Mouse (Mus musculus): ENCODE measurements around the gene Gm9970. TPM values are rescaled to one million over a fixed set of nuclear protein-coding genes. Genes with fewer than 3 reads are reported as not detected.

Gm9970 gene
- total and polyA plus RNA-seq, 3 experiments, result 0.24 TPM; not detected in 2

GRCm38 (mm10) chr5:31201742-31202590, 39.1 kb downstream of the Gm9970 start, which contains the start of gene Zfp513:
TSS of gene Zfp513 (minus strand) at chr5:31202303.
- no peaks in the 10 kb centered on the region for H3K9me3 ChIP-seq (replicated peaks; ENCODE audit: insufficient read depth, low read length)
- DNase-seq (ENCODE audit: low read depth, low spot score), result peak; percentile 100
- no peaks in the 10 kb centered on the region; a peak in 1 of 4 replicates for H3K4me1 ChIP-seq (ENCODE audit: control insufficient read depth in 1 of 2, insufficient read depth in 2 of 2, low read length in 2 of 2)
- TF ChIP-seq NRF1 (IDR thresholded peaks at IDR 0.05; ENCODE audit: insufficient read depth, low read depth, low read length, poor library complexity, severe bottlenecking) (peak; percentile 91), SIN3A (IDR thresholded peaks at IDR 0.05; ENCODE audit: low read length) (peak; percentile 98), TAL1 (IDR thresholded peaks at IDR 0.05; ENCODE audit: low read length) (no peak), CHD2 (IDR thresholded peaks at IDR 0.05; ENCODE audit: low read length) (peak; percentile 98), ZMIZ1 (IDR thresholded peaks at IDR 0.05; ENCODE audit: low read depth, low read length) (peak; percentile 97), ZC3H11A (IDR thresholded peaks at IDR 0.05; ENCODE audit: low read depth, low read length) (no peak), MXI1 (IDR thresholded peaks at IDR 0.05; ENCODE audit: low read depth, low read length) (peak; percentile 88), MAX (IDR thresholded peaks at IDR 0.05; ENCODE audit: low read length) (peak; percentile 75), CHD1 (IDR thresholded peaks at IDR 0.05; ENCODE audit: low read depth, low read length) (peak; percentile 98), POLR2AphosphoS2 (IDR thresholded peaks at IDR 0.05; ENCODE audit: low read length) (peak; percentile 100), ZNF384 (IDR thresholded peaks at IDR 0.05; ENCODE audit: low read depth, low read length) (no peak; the same call in 1 of the 2 replicates), RAD21 (IDR thresholded peaks at IDR 0.05; ENCODE audit: low read depth, low read length) (no peak), ZKSCAN1 (IDR thresholded peaks at IDR 0.05; ENCODE audit: low read depth, low read length) (peak; percentile 93), JUND (IDR thresholded peaks at IDR 0.05; ENCODE audit: low read depth, low read length) (no peak), RCOR1 (IDR thresholded peaks at IDR 0.05; ENCODE audit: low read depth, low read length) (peak; percentile 56; the same call in 1 of the 2 replicates), UBTF (IDR thresholded peaks at IDR 0.05; ENCODE audit: borderline replicate concordance, insufficient read depth, low read depth, low read length) (peak; percentile 76; the same call in 1 of the 2 replicates), ELF1 (IDR thresholded peaks at IDR 0.05; ENCODE audit: low read depth, low read length) (peak; percentile 100), POLR2AphosphoS5 (IDR thresholded peaks at IDR 0.05; ENCODE audit: borderline replicate concordance, low read depth, low read length) (peak; percentile 65; the same call in 1 of the 2 replicates), USF1 (IDR thresholded peaks at IDR 0.05; ENCODE audit: low read depth, low read length) (peak; percentile 82), POLR2A (IDR thresholded peaks at IDR 0.05; ENCODE audit: control insufficient read depth in 1 of 2, insufficient read depth in 1 of 2, low read depth in 1 of 2, low read length in 2 of 2, poor library complexity in 1 of 2) (peak; percentile 49 to 88), HCFC1 (IDR thresholded peaks at IDR 0.05; ENCODE audit: low read depth, low read length) (peak; percentile 99), NELFE (IDR thresholded peaks at IDR 0.05; ENCODE audit: low read depth, low read length) (peak; percentile 63), USF2 (IDR thresholded peaks at IDR 0.05; ENCODE audit: borderline replicate concordance in 1 of 2, insufficient read depth in 1 of 2, low read depth in 1 of 2, low read length in 2 of 2) (no peak), MEF2A (IDR thresholded peaks at IDR 0.05; ENCODE audit: extremely low read depth, insufficient replicate concordance, low read depth, low read length, poor library complexity, severe bottlenecking) (peak; percentile 83; the same call in 1 of the 2 replicates), E2F4 (IDR thresholded peaks at IDR 0.05; ENCODE audit: borderline replicate concordance, low read depth, low read length) (no peak; the same call in 1 of the 2 replicates), MAZ (IDR thresholded peaks at IDR 0.05; ENCODE audit: low read depth, low read length) (peak; percentile 97), KAT2A (conservative IDR thresholded peaks at IDR 0.05; ENCODE audit: low read depth, low read length) (peak; percentile 98), EP300 (IDR thresholded peaks at IDR 0.05; ENCODE audit: low read depth in 1 of 2, low read length in 2 of 2) (peak in 1 of 2 experiments; percentile 60; a peak in 2 of 4 replicates), ETS1 (IDR thresholded peaks at IDR 0.05; ENCODE audit: low read depth, low read length) (peak; percentile 77), MYB (IDR thresholded peaks at IDR 0.05; ENCODE audit: low read depth, low read length) (peak; percentile 44; the same call in 1 of the 2 replicates), SMC3 (IDR thresholded peaks at IDR 0.05; ENCODE audit: low read depth, low read length) (peak; percentile 20; the same call in 1 of the 2 replicates), MAFK (IDR thresholded peaks at IDR 0.05; ENCODE audit: borderline replicate concordance, low read depth, low read length) (no peak; the same call in 1 of the 2 replicates), CTCF (IDR thresholded peaks at IDR 0.05 in 2 of 3, conservative IDR thresholded peaks at IDR 0.05 in 1 of 3; ENCODE audit: control insufficient read depth in 1 of 3, insufficient read depth in 1 of 3, low read depth in 2 of 3, low read length in 3 of 3, poor library complexity in 1 of 3, severe bottlenecking in 1 of 3) (no peak), GATA1 (IDR thresholded peaks at IDR 0.05; ENCODE audit: low read depth, low read length) (no peak; the same call in 1 of the 2 replicates), MYC (IDR thresholded peaks at IDR 0.05; ENCODE audit: low read depth, low read length) (peak; percentile 90)

More at GRCm38 (mm10) chr5:31201742-31202590, 39.1 kb downstream of the Gm9970 start, which contains the start of gene Zfp513:
- H3K36me3 ChIP-seq (ENCODE audit: control insufficient read depth in 1 of 2, insufficient read depth in 2 of 2, low read length in 2 of 2), result peaks cover 8 to 27% of the 10 kb centered on the region in 2 experiments
- H3K27me3 ChIP-seq (ENCODE audit: control insufficient read depth in 1 of 2, insufficient read depth in 2 of 2, low read length in 2 of 2), result no peaks in the 10 kb centered on the region
- H3K79me2 ChIP-seq (ENCODE audit: control insufficient read depth, insufficient read depth, low read length, poor library complexity), result peaks cover 13% of the 10 kb centered on the region
- H3K4me3 ChIP-seq (ENCODE audit: control insufficient read depth in 1 of 2, insufficient read depth in 1 of 2, low read depth in 2 of 2, low read length in 2 of 2), result peak within 1 kb of the TSS; percentile 62 to 71
- peak within 1 kb of the TSS; percentile 87 for H3K9ac ChIP-seq (ENCODE audit: control insufficient read depth, low read depth, low read length, poor library complexity, severe bottlenecking)
- peak within 1 kb of the TSS; percentile 74 for H3K27ac ChIP-seq (ENCODE audit: control insufficient read depth, low read depth, low read length)
